Mouse (Mus musculus) stomach, embryonic 14.5 days (tissue): ENCODE data around the gene Psmd9. TPM values are rescaled to one million over a fixed set of nuclear protein-coding genes. Genes with fewer than 3 reads are reported as not detected.

Experiments
- ATAC-seq: fragments of 200-750 bp; cut with Nextera tagmentation; 2 replicates; pipeline ENCODE4 v1.8.0; 2017; ENCODE audit warnings: low read depth, moderate TSS enrichment; ENCODE audit not compliant: insufficient number of reproducible peaks, insufficient read depth, low FRiP score
- H3K27ac ChIP-seq: fragments of 300-500 bp; sonication (generic); 2 replicates; pipeline ENCODE4 v1.5.1; 2014; ENCODE audit warnings: mild to moderate bottlenecking, low read length, moderate library complexity, mixed read lengths
- H3K27me3 ChIP-seq: fragments of 300-500 bp; sonication (generic); 2 replicates; pipeline ENCODE4 v1.6.1; 2014; ENCODE audit warnings: low read length, control low read depth, mixed read lengths; ENCODE audit not compliant: control insufficient read depth, insufficient read depth
- H3K36me3 ChIP-seq: fragments of 300-500 bp; sonication (generic); 2 replicates; pipeline ENCODE4 v1.6.1; 2014; ENCODE audit warnings: mild to moderate bottlenecking, control low read depth, low read length, moderate library complexity, mixed read lengths; ENCODE audit not compliant: control insufficient read depth, insufficient read depth
- H3K4me1 ChIP-seq: fragments of 300-500 bp; sonication (generic); 2 replicates; pipeline ENCODE4 v1.6.1; 2014; ENCODE audit warnings: low read length, control low read depth, mixed read lengths; ENCODE audit not compliant: control insufficient read depth, insufficient read depth
- H3K4me2 ChIP-seq: fragments of 300-500 bp; sonication (generic); replicated peaks from 2 replicates; pipeline ENCODE4 v1.6.1; 2014; ENCODE audit warnings: low read depth, low read length, control low read depth
- H3K4me3 ChIP-seq: fragments of 300-500 bp; sonication (generic); 2 replicates; pipeline ENCODE4 v1.5.1; 2014; ENCODE audit warnings: low read depth, low read length, control low read depth
- H3K9ac ChIP-seq: fragments of 300-500 bp; sonication (generic); replicated peaks from 2 replicates; pipeline ENCODE4 v1.6.1; 2014; ENCODE audit warnings: low read depth, mild to moderate bottlenecking, control low read depth, low read length, moderate library complexity, mixed read lengths
- H3K9me3 ChIP-seq: fragments of 300-500 bp; sonication (generic); 2 replicates; pipeline ENCODE4 v1.6.1; 2016; ENCODE audit warnings: low read depth, low read length, control low read depth; ENCODE audit not compliant: control insufficient read depth
- WGBS: fragments of 180-500 bp; shearing (Covaris S2); extraction: QIAGEN DNeasy Blood & Tissue Kit; methylation state at CpG from one replicate; pipeline ENCODE4 v1.1.7; 2014; 5-methylcytosine and 5-hydroxymethylcytosine counted together
- polyA plus RNA-seq: library from polyadenylated mRNA; unstranded; fragments of >200 nt; fragmentation: Nextera tagmentation; extraction: Ambion mirVana; gene quantifications from 2 replicates; pipeline ENCODE4 v1.2.1, GENCODE M21; 2014

Psmd9 gene
- polyA plus RNA-seq, 1 experiment from 2014 or later = 82.3 TPM

GRCm38 (mm10) chr5:123251834-123252233 is 82.6 kb downstream of the Psmd9 start, which contains the start of gene Wdr66:
Wdr66 (plus strand) TSS chr5:123252102.
- Histone ChIP-seq H3K27me3 (no peaks in the 10 kb centered on the region), H3K9me3 (no peaks in the 10 kb centered on the region), H3K36me3 (no peaks in the 10 kb centered on the region), H3K4me2 (peak within 1 kb of the TSS; percentile 37), H3K9ac (no peak within 1 kb of the TSS), H3K4me1 (no peaks in the 10 kb centered on the region; the same call in 1 of the 2 replicates), H3K4me3 (no peak within 1 kb of the TSS; the same call in 1 of the 2 replicates), H3K27ac (no peak within 1 kb of the TSS)
- ATAC-seq = peak; percentile 93
- 2% methylated on average over 18 of the region's 18 CpGs for WGBS

GRCm38 (mm10) chr5:123256841-123257755 is 87.9 kb downstream of the Psmd9 start:
- no peak for ATAC-seq
- Histone ChIP-seq H3K4me3 (0 out of 2 replicates have a peak overlapping the region, but pooled peaks have one; percentile 1), H3K27ac (peak overlapping the region; percentile 36; the same call in 1 of the 2 replicates), H3K4me1 (peaks cover 5% of the 10 kb centered on the region; the same call in 1 of the 2 replicates), H3K36me3 (no peaks in the 10 kb centered on the region), H3K9me3 (no peaks in the 10 kb centered on the region), H3K27me3 (no peaks in the 10 kb centered on the region), H3K4me2 (peak overlapping the region; percentile 30; the same call in 1 of the 2 replicates), H3K9ac (no peak overlapping the region)
- 28% methylated on average over 23 of the region's 23 CpGs for whole genome bisulfite sequencing

GRCm38 (mm10) chr5:123258990-123259389 is 89.8 kb downstream of the Psmd9 start:
- H3K9me3 ChIP-seq = no peaks in the 10 kb centered on the region
- 44% methylated on average over 5 of the region's 5 CpGs for WGBS
- no peaks in the 10 kb centered on the region for H3K27me3 ChIP-seq
- no peaks in the 10 kb centered on the region for H3K36me3 ChIP-seq
- no peak overlapping the region for H3K27ac ChIP-seq
- H3K9ac ChIP-seq = no peak overlapping the region
- no peak overlapping the region for H3K4me2 ChIP-seq
- peaks cover 5% of the 10 kb centered on the region; the same call in 1 of the 2 replicates for H3K4me1 ChIP-seq
- H3K4me3 ChIP-seq = no peak overlapping the region
- ATAC-seq = no peak

GRCm38 (mm10) chr5:123260698-123261097 is 91.5 kb downstream of the Psmd9 start:
- Histone ChIP-seq H3K9ac (no peak overlapping the region), H3K4me1 (peaks cover 5% of the 10 kb centered on the region; the same call in 1 of the 2 replicates), H3K9me3 (no peaks in the 10 kb centered on the region), H3K27me3 (no peaks in the 10 kb centered on the region), H3K4me3 (no peak overlapping the region), H3K4me2 (no peak overlapping the region), H3K27ac (no peak overlapping the region), H3K36me3 (no peaks in the 10 kb centered on the region)
- ATAC-seq = no peak
- WGBS = 81% methylated on average over 8 of the region's 8 CpGs

- ATAC-seq = no peak
- no peak overlapping the region for H3K27ac ChIP-seq
- H3K9me3 ChIP-seq = no peaks in the 10 kb centered on the region
- 81% methylated on average over 3 of the region's 3 CpGs for WGBS
- no peak overlapping the region for H3K4me3 ChIP-seq
- no peak overlapping the region for H3K9ac ChIP-seq
- no peak overlapping the region for H3K4me2 ChIP-seq
- no peaks in the 10 kb centered on the region for H3K27me3 ChIP-seq
- H3K36me3 ChIP-seq = no peaks in the 10 kb centered on the region
- H3K4me1 ChIP-seq = no peaks in the 10 kb centered on the region
These were observed 97.7 kb downstream of the Psmd9 start for GRCm38 (mm10) chr5:123266909-123267308.

GRCm38 (mm10) chr5:123268477-123269474 is 99.6 kb downstream of the Psmd9 start:
- no peak for ATAC-seq
- H3K27ac ChIP-seq = no peak overlapping the region
- 81% methylated on average over 28 of the region's 28 CpGs for WGBS
- no peaks in the 10 kb centered on the region for H3K9me3 ChIP-seq
- no peak overlapping the region for H3K4me3 ChIP-seq
- H3K9ac ChIP-seq = no peak overlapping the region
- no peaks in the 10 kb centered on the region for H3K4me1 ChIP-seq
- H3K36me3 ChIP-seq = no peaks in the 10 kb centered on the region
- H3K27me3 ChIP-seq = no peaks in the 10 kb centered on the region
- no peak overlapping the region for H3K4me2 ChIP-seq

- H3K4me3 ChIP-seq = no peak overlapping the region
- no peak overlapping the region for H3K27ac ChIP-seq
- H3K4me2 ChIP-seq = no peak overlapping the region
- H3K9ac ChIP-seq = no peak overlapping the region
- ATAC-seq = no peak
- 66% methylated on average over 11 of the region's 11 CpGs for WGBS
- H3K36me3 ChIP-seq = no peaks in the 10 kb centered on the region
- H3K4me1 ChIP-seq = no peaks in the 10 kb centered on the region
- H3K27me3 ChIP-seq = no peaks in the 10 kb centered on the region
- no peaks in the 10 kb centered on the region for H3K9me3 ChIP-seq
These were observed 101.7 kb downstream of the Psmd9 start for GRCm38 (mm10) chr5:123270917-123271316.

- Histone ChIP-seq H3K9ac (no peak overlapping the region), H3K9me3 (no peaks in the 10 kb centered on the region), H3K4me2 (no peak overlapping the region), H3K27ac (no peak overlapping the region), H3K27me3 (no peaks in the 10 kb centered on the region), H3K36me3 (no peaks in the 10 kb centered on the region), H3K4me1 (no peaks in the 10 kb centered on the region), H3K4me3 (no peak overlapping the region)
- no peak for ATAC-seq
- 72% methylated on average over 5 of the region's 5 CpGs for WGBS
These were observed 103.7 kb downstream of the Psmd9 start for GRCm38 (mm10) chr5:123272927-123273326.
